Mouse (Mus musculus) heart, adult 2 months (tissue): ENCODE measurements around the gene Inf2.
A peak's percentile ranks its signal among the peaks of the same experiment; 100 is the strongest.

Experiments used
- CTCF ChIP-seq: fragments of 200-600 bp; IDR thresholded peaks from 2 replicates; pipeline ENCODE4 v1.8.1; 2022; ENCODE audit warnings: antibody characterized with exemption, mild to moderate bottlenecking, moderate library complexity
- POLR2A ChIP-seq: fragments of 200-500 bp; IDR thresholded peaks from 2 replicates; pipeline ENCODE4 v1.6.1; 2011; ENCODE audit warnings: mild to moderate bottlenecking, low read depth, low read length, control low read depth; ENCODE audit not compliant: insufficient read depth

DNA sequence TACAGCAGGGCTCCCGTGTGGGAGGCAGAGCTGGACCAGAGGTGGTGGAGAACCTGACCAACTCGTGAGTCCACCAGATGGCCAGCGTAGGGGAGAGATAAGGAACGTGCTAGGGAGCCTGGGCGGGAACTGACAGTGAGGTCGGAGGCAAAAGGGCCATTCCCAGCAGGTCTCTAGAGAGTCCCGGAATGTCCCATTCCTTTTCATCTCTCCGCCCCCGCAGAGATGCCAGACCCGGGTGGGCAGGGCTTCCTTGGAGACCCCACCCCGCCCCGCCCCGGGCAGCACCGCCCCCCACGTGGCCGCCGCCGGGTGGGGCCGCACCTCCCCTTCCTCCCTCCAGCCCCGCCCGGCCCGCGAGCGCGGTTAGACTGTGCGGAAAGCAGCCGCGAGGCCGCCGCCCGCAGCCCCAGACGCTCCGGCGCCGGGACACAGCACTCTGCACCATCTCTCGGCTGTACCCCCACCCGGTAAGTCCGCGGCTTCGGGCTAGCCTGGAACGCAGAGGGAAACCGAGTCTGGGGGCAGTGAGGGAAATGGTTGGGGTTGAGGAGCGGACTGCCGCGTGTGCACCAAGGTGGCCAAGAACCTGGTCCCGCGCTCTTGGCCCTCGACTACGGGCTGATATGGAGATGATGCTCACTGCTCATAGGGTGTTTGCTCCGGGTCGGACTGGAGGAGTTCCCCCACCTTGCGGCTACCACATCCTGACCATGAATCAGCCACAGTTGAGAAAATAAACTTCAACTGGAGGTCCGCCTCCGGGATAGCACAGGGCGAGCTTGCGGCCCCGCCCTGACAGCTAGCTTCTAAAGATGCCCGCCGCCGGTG lies at the start of gene Inf2:
- TF ChIP-seq CTCF: 0 out of 2 replicates have a peak, but pooled peaks have one; percentile 7
- TF ChIP-seq POLR2A: peak; percentile 61
